Mouse (Mus musculus) hindbrain, postnatal 0 days (tissue): Measurements from ENCODE around the gene Zfp869. TPM values are rescaled to one million over a fixed set of nuclear protein-coding genes. Genes with fewer than 3 reads are reported as not detected.
"Not testable (repeated sequence)": the region's sequence is repeated elsewhere in the genome, so short reads cannot be mapped to it uniquely, and the experiment has no call there.

ENCODE experiments used
- ATAC-seq: fragments of 200-750 bp; cut with Nextera tagmentation; 2 replicates; pipeline ENCODE4 v1.8.0; 2017; ENCODE audit warnings: mild to moderate bottlenecking, moderate TSS enrichment, moderate library complexity
- DNase-seq: peaks from one replicate; pipeline ENCODE4 v3.0.0-alpha.2; 2015; ENCODE audit warnings: low spot score
- H3K27ac ChIP-seq: fragments of 300-500 bp; sonication (generic); 2 replicates; pipeline ENCODE4 v1.5.1; 2014; ENCODE audit warnings: mild to moderate bottlenecking
- H3K27me3 ChIP-seq: fragments of 300-500 bp; sonication (generic); 2 replicates; pipeline ENCODE4 v1.6.1; 2014; ENCODE audit warnings: low read length, mixed read lengths; ENCODE audit not compliant: insufficient read depth
- H3K36me3 ChIP-seq: fragments of 300-500 bp; sonication (generic); 2 replicates; pipeline ENCODE4 v1.6.1; 2014; ENCODE audit warnings: low read length, mixed read lengths; ENCODE audit not compliant: insufficient read depth
- H3K4me1 ChIP-seq: fragments of 300-500 bp; sonication (generic); 2 replicates; pipeline ENCODE4 v1.6.1; 2014; ENCODE audit warnings: antibody characterized with exemption, low read length, mixed read lengths; ENCODE audit not compliant: insufficient read depth
- H3K4me2 ChIP-seq: fragments of 300-500 bp; sonication (generic); 2 replicates; pipeline ENCODE4 v1.6.1; 2014; ENCODE audit warnings: low read depth, mild to moderate bottlenecking, low read length, moderate library complexity, mixed read lengths
- H3K4me3 ChIP-seq: fragments of 300-500 bp; sonication (generic); 2 replicates; pipeline ENCODE4 v1.5.1; 2014; ENCODE audit warnings: low read length
- H3K9ac ChIP-seq: fragments of 300-500 bp; sonication (generic); replicated peaks from 2 replicates; pipeline ENCODE4 v1.6.1; 2014; ENCODE audit warnings: mild to moderate bottlenecking, low read length, moderate library complexity, mixed read lengths
- H3K9me3 ChIP-seq: fragments of 300-500 bp; sonication (generic); 2 replicates; pipeline ENCODE4 v1.6.1; 2016; ENCODE audit warnings: low read length, mixed read lengths
- CTCF ChIP-seq: IDR thresholded peaks from 2 replicates; pipeline ENCODE4 v1.5.1; 2016; ENCODE audit warnings: antibody characterized with exemption, control low read depth, low read depth
- WGBS: fragments of 180-500 bp; shearing (Covaris S2); extraction: QIAGEN DNeasy Blood & Tissue Kit; methylation state at CpG from one replicate; pipeline ENCODE4 v1.1.7; 2014; 5-methylcytosine and 5-hydroxymethylcytosine counted together
- polyA plus RNA-seq: library from polyadenylated mRNA; unstranded; fragments of >200 nt; fragmentation: Nextera tagmentation; extraction: Ambion mirVana; gene quantifications from 2 replicates; pipeline ENCODE4 v1.2.1, GENCODE M21; 2015
- total RNA-seq: library from RNA; depleted of rRNA; stranded (reverse); fragments of >200 nt; gene quantifications from 2 replicates; pipeline ENCODE4 v1.2.3, GENCODE M21; 2014; rRNA removed

The Zfp869 gene
- total and polyA plus RNA-seq, 2 experiments from 2014 or later, result 9.5 to 18.4 TPM

DNA sequence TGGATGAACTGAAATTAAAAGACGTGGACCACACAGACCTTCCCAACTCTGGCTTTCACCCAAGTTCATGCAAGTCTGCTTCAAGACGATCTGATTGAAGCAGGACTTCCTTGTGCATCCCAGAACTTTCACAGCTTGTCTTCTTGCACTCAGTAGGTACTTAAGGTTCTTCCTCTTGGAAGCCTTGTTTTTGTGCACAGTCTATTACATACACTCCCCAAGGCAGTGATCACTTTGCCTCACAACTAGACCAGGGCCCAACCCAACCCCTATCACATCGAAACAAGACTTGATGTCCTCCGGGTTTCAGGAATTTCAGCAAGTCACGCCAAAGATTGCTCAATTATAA lies 6.7 kb upstream of the Zfp869 start:
- WGBS, result 45% methylated on average over 5 of the region's 5 CpGs
- DNase-seq, result no peak
- Histone ChIP-seq H3K4me1 (peaks cover 10% of the 10 kb centered on the region), H3K36me3 (peaks cover 7% of the 10 kb centered on the region; the same call in 1 of the 2 replicates), H3K27ac (peak overlapping the region; percentile 100; the same call in 1 of the 2 replicates), H3K4me2 (peak overlapping the region; percentile 53), H3K27me3 (no peaks in the 10 kb centered on the region), H3K9ac (peak overlapping the region; percentile 92; the same call in 1 of the 2 replicates), H3K4me3 (peak overlapping the region; percentile 78), H3K9me3 (no peaks in the 10 kb centered on the region)
- no peak; the same call in 1 of the 2 replicates for ATAC-seq
- TF ChIP-seq CTCF, result no peak

DNA sequence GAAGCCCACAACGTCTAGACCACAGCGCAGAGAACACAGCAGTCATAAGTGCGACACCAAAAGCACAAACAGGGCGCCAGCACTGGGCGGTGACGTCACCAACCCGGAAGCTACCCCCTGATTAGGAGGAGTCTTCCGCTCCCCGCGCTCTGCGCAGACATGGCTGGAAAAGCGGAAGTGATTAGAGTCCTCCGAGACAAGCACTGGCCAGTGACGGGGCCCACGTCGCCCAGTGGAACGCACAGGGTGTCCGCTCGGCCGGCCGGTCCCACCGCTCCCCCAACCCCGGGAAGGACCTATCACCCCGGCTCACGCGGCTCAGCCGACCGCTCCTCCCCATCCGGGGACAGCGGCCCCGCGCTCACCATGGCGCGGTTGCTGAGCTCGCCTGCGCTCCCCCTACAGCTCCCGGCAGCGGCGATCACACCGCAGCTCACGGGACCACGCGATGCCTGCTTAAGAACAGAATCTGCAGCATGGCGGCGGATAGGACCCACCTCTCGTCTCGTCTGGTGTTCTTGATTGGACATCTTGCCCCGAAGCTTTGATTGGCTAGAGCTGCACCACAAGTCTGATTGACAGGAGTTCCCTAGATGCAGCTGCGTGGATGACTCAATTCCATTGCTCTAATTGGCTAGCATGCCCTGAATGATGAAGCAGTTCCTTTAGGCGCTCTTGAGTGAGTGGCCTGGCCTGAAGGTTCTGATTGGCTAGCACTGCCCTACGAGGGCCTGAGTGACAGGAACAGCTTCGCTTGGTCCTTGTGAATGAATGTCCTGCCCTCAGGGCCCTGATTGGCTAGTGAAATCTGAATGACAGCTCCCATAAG lies 6.1 kb upstream of the Zfp869 start:
- H3K9ac ChIP-seq, result peak overlapping the region; percentile 92
- ATAC-seq, result peak; percentile 99
- H3K27ac ChIP-seq, result peak overlapping the region; percentile 100
- H3K4me2 ChIP-seq, result peak overlapping the region; percentile 53
- H3K4me3 ChIP-seq, result peak overlapping the region; percentile 78
- peaks cover 10% of the 10 kb centered on the region for H3K4me1 ChIP-seq
- H3K27me3 ChIP-seq, result no peaks in the 10 kb centered on the region
- H3K36me3 ChIP-seq, result peaks cover 7% of the 10 kb centered on the region; the same call in 1 of the 2 replicates
- no peaks in the 10 kb centered on the region for H3K9me3 ChIP-seq
- TF ChIP-seq CTCF, result no peak
- WGBS, result 2% methylated on average over 52 of the region's 52 CpGs
- DNase-seq, result peak; percentile 99

DNA sequence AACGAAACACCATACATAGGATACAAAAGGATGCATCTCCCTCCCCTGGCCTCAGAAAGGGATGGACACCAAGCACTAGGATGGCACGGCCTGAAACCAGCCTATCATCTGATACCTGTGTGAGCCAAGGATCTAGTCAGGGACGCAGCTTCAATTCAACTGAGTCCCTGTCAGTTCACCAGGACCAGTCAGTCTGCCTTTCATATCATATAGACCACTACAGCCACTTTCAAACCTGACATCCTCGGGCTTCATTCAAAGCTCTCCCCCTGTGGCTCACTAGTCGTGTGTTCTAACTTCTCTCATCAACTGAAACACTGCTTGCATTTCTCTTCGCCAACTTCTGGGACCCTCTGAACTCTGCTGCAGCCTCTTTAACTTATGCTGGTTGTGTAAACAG lies 4.8 kb upstream of the Zfp869 start:
- Histone ChIP-seq H3K4me1 (peaks cover 10% of the 10 kb centered on the region), H3K4me2 (peak overlapping the region; percentile 53), H3K27me3 (no peaks in the 10 kb centered on the region), H3K36me3 (peaks cover 7% of the 10 kb centered on the region; the same call in 1 of the 2 replicates), H3K4me3 (peak overlapping the region; percentile 78), H3K9ac (peak overlapping the region; percentile 37; the same call in 1 of the 2 replicates), H3K27ac (no peak overlapping the region), H3K9me3 (no peaks in the 10 kb centered on the region)
- ATAC-seq (no peak), DNase-seq (no peak)
- TF ChIP-seq CTCF, result no peak
- 77% methylated on average over 6 of the region's 6 CpGs for WGBS

- ATAC-seq, result no peak
- Histone ChIP-seq H3K9me3 (no peaks in the 10 kb centered on the region), H3K27me3 (no peaks in the 10 kb centered on the region), H3K4me1 (peaks cover 10% of the 10 kb centered on the region), H3K9ac (no peak overlapping the region), H3K4me2 (no peak overlapping the region), H3K27ac (no peak overlapping the region), H3K36me3 (peaks cover 22% of the 10 kb centered on the region; the same call in 1 of the 2 replicates), H3K4me3 (no peak overlapping the region)
- no peak for DNase-seq
- 83% methylated on average over 8 of the region's 8 CpGs for WGBS
- no peak for TF ChIP-seq CTCF
Measured at GRCm38 (mm10) chr8:69713516-69713915, 3.0 kb upstream of the Zfp869 start.

DNA sequence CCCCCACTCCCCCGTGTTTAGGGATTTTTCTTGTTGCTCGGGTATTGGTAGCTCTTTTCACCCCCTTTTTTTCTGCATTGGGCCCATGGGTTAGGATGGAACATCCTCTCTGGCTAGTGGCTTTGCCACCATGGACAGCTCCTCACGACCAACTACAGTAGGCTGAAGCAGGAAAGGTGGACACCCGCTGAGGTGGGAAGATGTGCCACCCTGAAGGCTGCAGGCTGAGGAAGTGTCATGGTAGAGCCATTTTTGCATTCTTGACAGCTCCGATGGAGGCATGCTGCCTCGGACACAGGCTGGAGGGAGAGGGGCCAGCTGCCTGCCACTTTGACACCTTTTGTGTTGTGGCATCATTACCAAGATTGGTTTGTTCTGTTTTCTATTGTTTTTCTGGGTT lies 8.7 kb downstream of the Zfp869 start:
- TF ChIP-seq CTCF, result no peak
- H3K36me3 ChIP-seq, result peaks cover 25% of the 10 kb centered on the region
- no peak overlapping the region for H3K9ac ChIP-seq
- DNase-seq (no peak), ATAC-seq (no peak)
- no peak overlapping the region for H3K4me2 ChIP-seq
- 74% methylated on average over 6 of the region's 6 CpGs for WGBS
- H3K27me3 ChIP-seq, result no peaks in the 10 kb centered on the region
- no peak overlapping the region for H3K27ac ChIP-seq
- H3K4me3 ChIP-seq, result no peak overlapping the region
- no peaks in the 10 kb centered on the region for H3K9me3 ChIP-seq
- H3K4me1 ChIP-seq, result no peaks in the 10 kb centered on the region

DNA sequence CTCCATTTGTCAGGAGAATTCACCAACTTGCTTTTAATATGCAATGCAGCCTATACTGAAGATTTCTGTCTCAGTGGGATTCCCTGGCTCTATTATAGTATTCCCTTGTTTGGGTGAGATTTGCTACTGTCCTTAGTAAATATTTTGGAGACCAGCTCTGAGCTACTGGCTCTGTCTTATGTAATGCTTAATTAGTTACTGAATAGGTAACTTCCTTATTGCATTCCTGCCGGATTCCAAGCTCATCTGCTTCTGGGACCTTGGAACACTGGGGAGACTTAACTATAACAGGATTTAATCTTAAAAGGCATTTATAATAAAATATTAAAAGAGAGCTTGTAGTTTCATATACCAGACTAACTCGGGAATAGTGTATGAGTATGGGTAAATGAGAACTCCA lies 45.5 kb downstream of the Zfp869 start:
- not testable (repeated sequence) for H3K4me2 ChIP-seq, H3K9me3 ChIP-seq, H3K4me1 ChIP-seq, H3K9ac ChIP-seq, H3K27me3 ChIP-seq, H3K4me3 ChIP-seq, ATAC-seq, H3K27ac ChIP-seq, DNase-seq
- WGBS, result 82% methylated on average over 2 of the region's 2 CpGs
- H3K36me3 ChIP-seq, result peaks cover 11% of the 10 kb centered on the region

DNA sequence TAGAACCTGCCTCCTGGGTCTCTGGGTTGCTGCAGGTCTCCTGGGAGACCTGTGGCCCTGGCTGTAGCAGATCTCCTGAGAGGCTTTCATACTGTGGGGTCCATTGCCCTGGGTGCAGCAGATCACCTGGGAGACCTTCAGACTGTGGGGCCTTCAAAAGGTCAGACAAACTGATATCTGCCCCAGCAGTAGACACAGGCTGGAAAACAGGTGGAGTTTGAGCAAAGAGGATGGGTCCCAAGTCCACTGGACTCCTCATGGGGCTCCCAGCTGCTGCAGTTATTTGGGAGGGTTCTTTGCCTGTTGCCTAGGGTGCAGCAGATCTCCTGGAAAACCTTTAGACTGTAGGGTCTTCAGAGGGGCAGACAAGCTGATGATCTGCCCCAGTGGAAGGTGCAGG lies 49.2 kb downstream of the Zfp869 start:
- no peak overlapping the region for H3K4me2 ChIP-seq
- no peak for TF ChIP-seq CTCF
- no peak overlapping the region for H3K9ac ChIP-seq
- no peaks in the 10 kb centered on the region for H3K27me3 ChIP-seq
- H3K27ac ChIP-seq, result no peak overlapping the region
- DNase-seq (no peak), ATAC-seq (no peak)
- H3K4me3 ChIP-seq, result no peak overlapping the region
- H3K36me3 ChIP-seq, result peaks cover 11% of the 10 kb centered on the region
- H3K9me3 ChIP-seq, result no peaks in the 10 kb centered on the region
- H3K4me1 ChIP-seq, result no peaks in the 10 kb centered on the region

Other genes with a start within 250 kb of the Zfp869 start
- gene Gm7697, start 187.7 kb downstream of the Zfp869 start, total RNA-seq, result not detected in 2 replicates
- gene Gm7697, start 187.7 kb downstream of the Zfp869 start, polyA plus RNA-seq, result not detected in 2 replicates
- 23.1 and 23.9 TPM in 2 replicates for gene Zfp868, start 85.2 kb downstream of the Zfp869 start, total RNA-seq
- gene Zfp868, start 85.2 kb downstream of the Zfp869 start, polyA plus RNA-seq, result 21.7 and 23.4 TPM in 2 replicates
- gene Zfp964, start 56.2 kb downstream of the Zfp869 start, total RNA-seq, result 3.0 and 6.3 TPM in 2 replicates
- gene Zfp964, start 56.2 kb downstream of the Zfp869 start, polyA plus RNA-seq, result 0.93 and 1.4 TPM in 2 replicates
- 3.0 and 4.9 TPM in 2 replicates for gene Zfp963, start 39.2 kb upstream of the Zfp869 start, total RNA-seq
- 3.7 and 4.8 TPM in 2 replicates for gene Zfp963, start 39.2 kb upstream of the Zfp869 start, polyA plus RNA-seq
- not detected in 2 replicates for gene Gm20422, start 64.2 kb upstream of the Zfp869 start, total RNA-seq
- 0.34 and 0.61 TPM in 2 replicates for gene Gm20422, start 64.2 kb upstream of the Zfp869 start, polyA plus RNA-seq
- gene Atp13a1, start 80.4 kb upstream of the Zfp869 start, total RNA-seq, result 85.9 and 93.1 TPM in 2 replicates
- 38.9 and 39.1 TPM in 2 replicates for gene Atp13a1, start 80.4 kb upstream of the Zfp869 start, polyA plus RNA-seq
- 38.6 and 39.8 TPM in 2 replicates for gene Zfp866, start 80.5 kb upstream of the Zfp869 start, total RNA-seq
- 18.5 and 18.6 TPM in 2 replicates for gene Zfp866, start 80.5 kb upstream of the Zfp869 start, polyA plus RNA-seq
- 28.8 and 42.7 TPM in 2 replicates for gene Gmip, start 98.0 kb upstream of the Zfp869 start, total RNA-seq
- 23.6 and 27.9 TPM in 2 replicates for gene Gmip, start 98.0 kb upstream of the Zfp869 start, polyA plus RNA-seq
- gene Lpar2, start 111.7 kb upstream of the Zfp869 start, total RNA-seq, result 5.2 and 5.4 TPM in 2 replicates
- 0.45 and 0.50 TPM in 2 replicates for gene Lpar2, start 111.7 kb upstream of the Zfp869 start, polyA plus RNA-seq
- gene Pbx4, start 121.8 kb upstream of the Zfp869 start, total RNA-seq, result 46.5 and 86.4 TPM in 2 replicates
- gene Pbx4, start 121.8 kb upstream of the Zfp869 start, polyA plus RNA-seq, result 81.9 and 88.5 TPM in 2 replicates
- 14.3 and 19.2 TPM in 2 replicates for gene Cilp2, start 177.0 kb upstream of the Zfp869 start, total RNA-seq
- gene Cilp2, start 177.0 kb upstream of the Zfp869 start, polyA plus RNA-seq, result 6.9 and 7.2 TPM in 2 replicates
- 1.6 and 1.8 TPM in 2 replicates for gene Tssk6, start 191.5 kb upstream of the Zfp869 start, total RNA-seq
- 3.7 and 4.3 TPM in 2 replicates for gene Tssk6, start 191.5 kb upstream of the Zfp869 start, polyA plus RNA-seq
- gene Ndufa13, start 191.8 kb upstream of the Zfp869 start, total RNA-seq, result 61.0 and 91.4 TPM in 2 replicates
- 269 and 275 TPM in 2 replicates for gene Ndufa13, start 191.8 kb upstream of the Zfp869 start, polyA plus RNA-seq
- gene Yjefn3, start 192.0 kb upstream of the Zfp869 start, total RNA-seq, result 8.4 and 10.7 TPM in 2 replicates
- gene Yjefn3, start 192.0 kb upstream of the Zfp869 start, polyA plus RNA-seq, result 13.3 and 13.8 TPM in 2 replicates